15 mouse cellular contexts compared by ENCODE assay signal in the genomic region with DNA sequence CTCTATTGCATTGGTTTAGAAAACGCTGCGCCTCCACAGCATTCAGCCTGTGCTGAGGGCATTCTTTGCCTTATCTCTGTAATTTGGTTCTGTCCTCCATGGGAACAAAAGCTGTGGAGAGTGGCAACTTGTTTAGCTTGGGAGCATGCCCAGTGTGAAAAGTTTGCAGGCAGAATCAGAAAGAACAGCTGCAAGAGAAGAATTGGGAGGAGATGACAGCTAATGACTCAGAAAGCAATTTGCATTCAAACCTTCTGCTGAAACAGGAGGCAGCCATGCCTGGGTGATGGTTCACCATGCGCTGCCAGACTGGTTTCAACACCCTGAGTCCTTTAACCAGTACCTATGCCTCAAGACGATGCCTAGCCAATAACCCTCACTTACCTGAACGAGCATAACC.
A peak's percentile ranks its signal among the peaks of the same experiment; 100 is the strongest.
DNase-seq lines count a peak whose midpoint lies in the region; ATAC-seq lines count a peak whose summit lies in the region.
"Had no signal": no experiment of that assay in that cellular context is flagged by ENCODE, and none has a peak within 500 bp of the region (broad histone marks: within the 10 kb centered on the region; RNA-seq: fewer than 3 reads in every experiment).

No protein-coding gene starts in this region.

- H3K4me3 ChIP-seq in forebrain, embryonic 16.5 days (replicated peaks; ENCODE audit: low read length), result no peak overlapping the region
- H3K4me3 ChIP-seq: lung, embryonic 15.5 days had no signal

- intact Hi-C loops in left cerebral cortex, postnatal 10 days (cut with DNase I), result no loop called here
- intact Hi-C loops in gastrocnemius, postnatal 36 days (cut with DNase I), result no loop called here

- H3K4me1 ChIP-seq in forebrain, embryonic 16.5 days (replicated peaks; ENCODE audit: control insufficient read depth, insufficient read depth, low read length), result no peaks in the 10 kb centered on the region
- H3K4me1 ChIP-seq: lung, embryonic 15.5 days had no signal

- H3K9ac ChIP-seq in forebrain, embryonic 16.5 days (replicated peaks; ENCODE audit: low read depth, low read length), result no peak overlapping the region
- H3K9ac ChIP-seq: lung, embryonic 15.5 days had no signal

- no peak overlapping the region for H3K27ac ChIP-seq in forebrain, embryonic 16.5 days (ENCODE audit: low read length)
- H3K27ac ChIP-seq: lung, embryonic 15.5 days had no signal

- H3K36me3 ChIP-seq in forebrain, embryonic 16.5 days (ENCODE audit: control insufficient read depth, insufficient read depth), result no peaks in the 10 kb centered on the region
- H3K36me3 ChIP-seq: lung, embryonic 15.5 days had no signal

- peak; percentile 89 for ATAC-seq in forebrain, embryonic 16.5 days
- ATAC-seq: hindbrain, embryonic 16.5 days had no signal

- no peaks in the 10 kb centered on the region for H3K9me3 ChIP-seq in forebrain, embryonic 16.5 days (ENCODE audit: control insufficient read depth, low read length)
- H3K9me3 ChIP-seq: lung, embryonic 15.5 days had no signal

- H3K4me2 ChIP-seq in forebrain, embryonic 16.5 days (ENCODE audit: low read length), result no peak overlapping the region
- H3K4me2 ChIP-seq: liver, embryonic 11.5 days; lung, embryonic 15.5 days had no signal

- WGBS in forebrain, embryonic 16.5 days, result 47% methylated on average over 5 of the region's 5 CpGs

- H3K27me3 ChIP-seq in forebrain, embryonic 16.5 days (replicated peaks; ENCODE audit: control insufficient read depth, insufficient read depth, low read length), result no peaks in the 10 kb centered on the region
- H3K27me3 ChIP-seq: lung, embryonic 15.5 days had no signal

- DNase-seq in left cerebral cortex, adult 18-20 months (ENCODE audit: low spot score in 2 of 2), result peak; percentile 21 to 28
- DNase-seq in left cerebral cortex, postnatal 10 days (ENCODE audit: extremely low spot score in 1 of 2, low spot score in 2 of 2), result no peak
- DNase-seq in layer of hippocampus, postnatal 36 days, result peak; percentile 63 to 66
- DNase-seq in telencephalon, adult 2 months (ENCODE audit: low read depth, low spot score), result peak; percentile 47
- DNase-seq in spleen, postnatal 36 days (ENCODE audit: low spot score in 2 of 2), result no peak
- DNase-seq in gastrocnemius, postnatal 36 days, result no peak
- DNase-seq: cerebellum, adult 9-11 months; heart, adult 18-20 months; heart, postnatal 14 days; kidney, adult 9 months; thymus, adult 2 months had no signal

Comparison
In these comparisons a context has a peak if more than half of its experiments do, and no peak if none do; other contexts are left out.
1. DNase-seq: peak in left cerebral cortex, adult 18-20 months (2 of 2), layer of hippocampus, postnatal 36 days (2 of 2) and telencephalon, adult 2 months (single experiment); none in left cerebral cortex, postnatal 10 days (0 of 2), spleen, postnatal 36 days (0 of 2) and gastrocnemius, postnatal 36 days (0 of 2).